Mouse (Mus musculus) left cerebral cortex, adult 8-10 months (tissue): Measurements from ENCODE around the gene Clta. TPM values are rescaled to one million over a fixed set of nuclear protein-coding genes. Genes with fewer than 3 reads are reported as not detected.

ENCODE experiments used
- DNase-seq, 2 experiments: peaks; one replicate each; pipeline ENCODE4 v3.0.0; 2022; ENCODE audit warnings: low spot score in 2 of 2
- total RNA-seq, 4 experiments: library from RNA; stranded (reverse); gene quantifications; 2 replicates each; pipeline ENCODE4 v1.2.4; 2022

Clta gene
- total RNA-seq, 4 experiments from 2014 or later, result 270 to 279 (median 276) TPM

- peak; percentile 67 to 92 for DNase-seq
These were observed 24.5 kb upstream of the Clta start for GRCm38 (mm10) chr4:43979746-43980145.

- DNase-seq, result no peak
These were observed 24.0 kb upstream of the Clta start for GRCm38 (mm10) chr4:43980236-43980635.

- DNase-seq, result no peak
These were observed 23.4 kb upstream of the Clta start for GRCm38 (mm10) chr4:43980846-43981245.

GRCm38 (mm10) chr4:43981251-43981650 is 23.0 kb upstream of the Clta start:
- no peak for DNase-seq

GRCm38 (mm10) chr4:43982053-43982732 is 22.1 kb upstream of the Clta start:
- DNase-seq, result peak; percentile 81 to 94

GRCm38 (mm10) chr4:43983181-43983580 is 21.1 kb upstream of the Clta start, which contains the start of gene Ccin:
Ccin (plus strand) TSS chr4:43983483.
- no peak for DNase-seq

- DNase-seq, result no peak
These were observed 20.5 kb upstream of the Clta start for GRCm38 (mm10) chr4:43983756-43984155.

GRCm38 (mm10) chr4:43984326-43984725 is 19.9 kb upstream of the Clta start:
- DNase-seq, result no peak

GRCm38 (mm10) chr4:43988976-43989375 is 15.3 kb upstream of the Clta start:
- DNase-seq, result no peak

- DNase-seq, result no peak
These were observed 11.2 kb upstream of the Clta start for GRCm38 (mm10) chr4:43993072-43993471.

GRCm38 (mm10) chr4:43994342-43994741 is 9.9 kb upstream of the Clta start:
- no peak for DNase-seq

- no peak for DNase-seq
These were observed 630 bp upstream of the Clta start for GRCm38 (mm10) chr4:44003622-44004021.

GRCm38 (mm10) chr4:44004623-44005409 is 564 bp downstream of the Clta start:
- no peak for DNase-seq

GRCm38 (mm10) chr4:44010176-44010575 is 5.9 kb downstream of the Clta start:
- no peak for DNase-seq

GRCm38 (mm10) chr4:44010893-44011292 is 6.6 kb downstream of the Clta start:
- no peak for DNase-seq

- no peak for DNase-seq
These were observed 7.5 kb downstream of the Clta start for GRCm38 (mm10) chr4:44011799-44012198.

- peak; percentile 72 to 96 for DNase-seq
These were observed 8.4 kb downstream of the Clta start for GRCm38 (mm10) chr4:44012376-44013367.

- DNase-seq, result no peak
These were observed 9.3 kb downstream of the Clta start for GRCm38 (mm10) chr4:44013391-44014070.

- DNase-seq, result no peak
These were observed 11.8 kb downstream of the Clta start for GRCm38 (mm10) chr4:44016071-44016470.

GRCm38 (mm10) chr4:44016791-44017190 is 12.5 kb downstream of the Clta start:
- no peak for DNase-seq

GRCm38 (mm10) chr4:44022323-44022722 is 18.1 kb downstream of the Clta start:
- no peak for DNase-seq
